Mouse (Mus musculus) cerebellum, postnatal 14 days (tissue): ENCODE measurements around the gene Pcdh17.

ENCODE experiments used
- DNase-seq, 2 experiments: peaks; one replicate each; pipeline ENCODE4 v3.0.0; 2021; ENCODE audit warnings: mixed read lengths in 2 of 2

Gene Pcdh17

DNA sequence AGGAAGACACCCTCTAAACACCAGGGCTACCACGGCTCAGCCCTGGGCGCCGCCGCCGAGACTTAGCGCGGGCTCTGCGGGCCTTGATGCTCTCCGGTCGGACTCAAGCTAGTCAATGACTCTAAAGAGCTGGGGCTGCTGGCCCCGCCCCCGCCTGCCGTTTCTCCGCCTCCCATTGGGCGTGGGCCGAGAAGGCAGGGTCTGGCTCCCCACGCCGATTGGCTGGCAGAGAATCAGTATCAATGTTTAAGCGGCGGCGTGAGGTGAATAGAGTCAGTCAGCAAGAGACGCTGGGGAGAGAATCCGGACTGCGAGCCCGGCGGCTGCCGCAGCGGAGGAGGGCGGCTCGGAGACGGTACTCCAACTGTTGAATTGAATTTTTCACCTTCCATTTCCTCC is at the start of gene Pcdh17:
Gene Pcdh17, plus strand, starts transcription at position 276 of the 399 bp plus-strand sequence.
- peak; percentile 98 for DNase-seq

GRCm38 (mm10) chr14:84397137-84397536 is 46.2 kb upstream of the Pcdh17 start:
- DNase-seq, result no peak

DNA sequence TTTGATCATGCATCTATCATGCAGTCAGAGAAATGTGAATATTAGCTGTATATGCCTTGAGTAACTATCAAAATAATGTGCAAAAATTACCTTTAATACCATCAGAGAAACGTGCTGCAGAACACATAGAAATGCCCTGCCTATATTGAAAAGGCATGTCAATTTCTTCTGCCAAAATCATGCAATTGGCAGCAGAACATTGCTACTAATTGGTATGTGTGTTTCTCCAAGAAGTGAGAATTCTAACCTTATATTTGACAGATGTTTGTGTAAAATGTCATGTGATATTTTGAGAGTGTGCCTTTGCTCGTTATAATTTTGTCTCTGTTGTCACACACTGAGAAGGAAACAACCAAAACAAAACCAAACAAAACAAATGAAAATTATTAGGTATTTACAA is 18.6 kb upstream of the Pcdh17 start:
- no peak for DNase-seq

DNA sequence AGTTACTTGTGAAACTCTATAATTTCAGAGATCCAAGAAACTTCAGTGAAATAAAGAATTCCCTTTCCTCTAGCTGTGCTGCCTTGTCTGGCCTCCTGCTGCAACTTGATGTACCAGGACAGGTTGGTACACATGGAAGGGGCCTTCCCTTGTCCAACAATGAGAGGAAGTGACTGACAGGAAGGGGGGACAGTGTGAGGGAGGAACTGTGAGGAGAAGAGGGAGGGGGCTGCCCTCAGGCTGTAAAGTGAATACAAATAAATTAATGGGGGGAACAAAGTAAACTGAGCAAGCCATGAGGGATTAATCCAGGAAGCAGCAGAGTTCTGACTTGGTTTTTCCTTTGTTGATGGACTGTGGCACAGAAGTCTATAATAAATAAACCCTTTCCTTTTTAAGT is 16.7 kb upstream of the Pcdh17 start:
- no peak for DNase-seq

DNA sequence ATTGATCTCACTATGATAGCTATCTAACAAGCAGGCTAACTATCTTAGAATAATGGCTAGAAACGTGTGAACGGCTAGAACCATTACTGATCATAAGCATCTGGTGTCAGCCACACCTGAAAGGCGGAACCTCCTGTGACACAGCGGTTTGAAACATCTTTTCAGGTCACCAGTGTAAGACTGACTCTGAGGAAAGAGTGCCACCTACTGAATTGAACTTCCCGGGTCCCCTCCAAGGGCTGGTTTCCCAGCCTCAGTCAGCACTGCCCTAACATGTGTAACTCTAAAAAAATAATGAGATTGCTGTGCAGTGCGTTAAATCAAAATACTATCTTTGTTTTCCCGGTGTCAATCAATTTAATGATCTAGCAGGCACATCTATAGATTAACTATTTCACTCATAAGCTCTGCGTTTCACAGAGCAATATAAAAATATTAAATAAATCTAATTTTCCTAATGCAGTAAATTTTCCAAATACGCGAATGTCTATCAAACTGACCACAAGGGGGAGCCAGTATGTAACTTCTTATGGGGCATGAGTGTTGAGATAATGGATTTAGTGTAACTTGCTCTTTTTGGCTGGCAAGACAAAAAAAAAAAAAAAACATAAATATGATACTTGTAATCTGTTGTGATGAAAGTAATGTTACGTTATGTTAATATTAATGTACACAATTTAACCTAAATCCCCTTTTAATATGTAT is 5.1 kb upstream of the Pcdh17 start:
- peak; percentile 69 to 70 for DNase-seq

GRCm38 (mm10) chr14:84440903-84441302 is 2.5 kb upstream of the Pcdh17 start:
- peak; percentile 51 to 68 for DNase-seq

GRCm38 (mm10) chr14:84442528-84443287 is 655 bp upstream of the Pcdh17 start:
- peak in 1 of 2 experiments; percentile 72 for DNase-seq

DNA sequence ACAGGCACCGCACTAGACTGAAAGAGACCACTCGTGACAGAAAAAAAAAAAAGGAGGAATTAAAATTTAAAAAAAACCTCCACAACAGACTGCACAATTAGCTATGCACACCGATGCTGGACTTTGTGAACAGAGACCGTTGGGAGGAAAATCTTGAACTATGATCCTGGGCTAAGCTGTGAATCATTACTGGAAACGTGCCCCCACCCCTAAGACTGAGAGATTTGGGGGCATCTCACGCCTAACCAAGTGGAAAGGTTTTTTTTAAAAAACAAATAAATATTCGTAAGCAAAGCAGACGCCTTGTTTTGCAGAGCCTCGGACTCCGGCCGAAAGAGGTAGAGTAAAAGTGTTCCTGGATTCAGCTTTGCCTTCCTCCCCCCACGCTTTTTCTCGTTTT is 398 bp downstream of the Pcdh17 start:
- DNase-seq, result no peak

DNA sequence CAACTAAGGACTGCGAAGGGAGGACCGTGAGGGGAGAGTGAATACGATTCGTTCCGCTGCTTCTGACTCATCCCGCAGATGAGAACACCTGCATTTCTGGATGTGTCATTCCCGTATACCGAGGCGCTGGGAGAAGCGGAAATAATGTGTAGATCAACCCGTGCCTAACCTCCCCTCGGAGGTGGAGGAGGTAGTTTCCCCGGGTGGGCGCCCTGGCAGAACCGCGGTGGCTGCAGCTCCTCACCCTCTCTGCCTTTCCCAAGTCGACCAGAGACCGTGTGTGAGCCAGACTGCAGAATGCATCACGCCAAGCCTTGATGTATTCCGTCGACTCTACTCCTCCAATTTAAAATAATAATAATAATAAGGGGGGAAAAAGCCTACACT is 906 bp downstream of the Pcdh17 start:
- DNase-seq, result peak; percentile 36 to 41

GRCm38 (mm10) chr14:84444663-84445502 is 1.5 kb downstream of the Pcdh17 start:
- DNase-seq, result peak; percentile 38 to 52

- peak; percentile 42 to 55 for DNase-seq
Observed at GRCm38 (mm10) chr14:84445503-84446410, 2.4 kb downstream of the Pcdh17 start.

GRCm38 (mm10) chr14:84446411-84446915 is 3.1 kb downstream of the Pcdh17 start:
- DNase-seq, result no peak

GRCm38 (mm10) chr14:84446941-84447641 is 3.7 kb downstream of the Pcdh17 start:
- peak; percentile 55 to 63 for DNase-seq

GRCm38 (mm10) chr14:84447661-84448380 is 4.5 kb downstream of the Pcdh17 start:
- peak; percentile 48 to 54 for DNase-seq

- DNase-seq, result no peak
Observed at GRCm38 (mm10) chr14:84448381-84448771, 5.0 kb downstream of the Pcdh17 start.

DNA sequence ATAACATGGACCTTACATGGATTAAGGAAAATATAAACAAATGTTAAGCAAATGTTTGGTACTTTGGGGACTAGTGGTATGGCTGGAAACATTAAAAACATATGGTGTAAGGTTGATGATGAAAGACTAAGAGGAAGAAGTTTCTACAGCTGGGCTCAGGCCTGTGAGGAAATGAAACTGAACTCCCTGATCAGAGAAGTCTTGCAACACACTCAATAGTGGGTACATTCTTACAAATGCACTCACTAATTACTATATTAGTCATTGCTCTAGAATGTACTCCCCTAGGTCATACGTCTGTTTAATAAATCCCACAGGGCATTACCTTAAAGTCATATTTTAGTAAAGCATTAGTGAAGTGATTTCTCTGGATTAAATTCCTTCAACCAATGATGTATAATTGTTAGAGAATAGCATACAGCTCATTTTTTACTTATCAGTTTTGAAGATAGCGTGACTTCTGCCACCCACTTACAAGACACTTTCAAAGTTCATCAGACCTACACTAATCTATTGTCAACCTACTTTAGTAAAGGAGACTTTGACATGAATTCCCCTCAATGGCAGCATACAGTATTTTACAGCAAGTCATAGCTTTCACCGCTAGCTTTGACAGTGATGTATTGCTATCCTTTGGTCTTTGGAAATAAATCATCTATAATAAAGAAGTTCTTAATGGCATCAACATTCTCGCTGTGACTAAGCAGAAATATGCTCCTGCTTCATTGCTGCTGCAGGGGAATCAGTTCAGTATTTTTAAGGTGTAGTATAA is 10.9 kb downstream of the Pcdh17 start:
- DNase-seq, result no peak

GRCm38 (mm10) chr14:84475491-84475890 is 32.1 kb downstream of the Pcdh17 start:
- no peak for DNase-seq

DNA sequence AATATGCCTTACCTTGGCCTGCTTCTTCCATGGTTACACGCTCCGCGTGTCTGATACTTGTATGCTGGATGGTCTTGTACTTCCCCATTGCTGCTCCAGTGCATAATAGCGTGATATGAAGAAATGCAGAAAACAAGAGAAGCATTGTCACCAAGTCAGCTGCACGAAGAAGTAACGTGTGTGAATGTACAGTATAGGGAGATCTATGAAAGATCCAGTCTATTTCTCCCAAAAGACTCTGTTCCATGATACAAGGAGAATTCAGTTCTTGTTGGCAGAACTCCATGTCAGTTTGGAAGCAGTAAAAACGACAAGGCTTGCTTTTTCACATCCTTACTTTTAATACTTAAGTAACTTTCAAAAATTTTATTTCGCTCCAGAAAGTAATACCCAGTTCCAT is 33.0 kb downstream of the Pcdh17 start:
- DNase-seq, result no peak

DNA sequence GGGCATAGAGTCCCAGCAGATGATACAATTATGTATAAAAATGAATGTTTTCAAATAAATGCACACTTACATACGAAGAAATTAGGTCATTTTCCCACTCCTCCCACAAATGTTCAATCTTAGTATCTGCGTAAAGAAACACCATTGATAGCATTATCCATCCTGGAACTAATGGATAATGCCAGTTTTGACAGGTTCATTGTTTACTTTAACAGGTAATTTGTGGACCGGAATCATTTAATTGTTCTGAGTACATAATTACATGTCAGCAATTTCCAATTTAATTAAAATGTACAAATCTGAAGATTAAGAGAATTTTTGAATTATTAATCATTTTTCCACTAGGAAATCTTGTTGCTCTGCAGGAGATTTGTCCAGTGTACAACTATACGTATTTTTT is 33.5 kb downstream of the Pcdh17 start:
- DNase-seq, result no peak

DNA sequence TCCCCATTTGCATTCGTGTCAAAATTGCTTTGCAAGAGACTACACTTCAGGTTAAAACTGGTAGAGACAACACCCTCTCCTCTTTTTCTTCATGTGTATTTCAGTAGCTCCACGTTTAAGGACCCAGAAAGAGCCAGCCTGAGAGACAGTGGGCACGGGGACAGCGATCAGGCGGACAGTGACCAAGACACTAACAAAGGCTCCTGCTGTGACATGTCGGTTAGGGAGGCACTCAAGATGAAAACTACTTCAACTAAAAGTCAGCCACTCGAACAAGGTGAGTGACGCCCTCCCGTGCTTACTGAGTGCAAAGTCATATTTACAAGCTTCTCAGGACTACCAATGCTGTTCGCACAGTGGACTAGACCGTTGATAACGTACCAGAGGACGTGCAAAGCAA is 34.0 kb downstream of the Pcdh17 start:
- DNase-seq, result peak; percentile 5 to 20
